Mouse (Mus musculus): ENCODE results near the gene Slc22a15. TPM values are rescaled to one million over a fixed set of nuclear protein-coding genes. Genes with fewer than 3 reads are reported as not detected.

Slc22a15 gene
- 12.0 TPM for polyA plus RNA-seq (2017; shearing (Covaris generic))

DNA sequence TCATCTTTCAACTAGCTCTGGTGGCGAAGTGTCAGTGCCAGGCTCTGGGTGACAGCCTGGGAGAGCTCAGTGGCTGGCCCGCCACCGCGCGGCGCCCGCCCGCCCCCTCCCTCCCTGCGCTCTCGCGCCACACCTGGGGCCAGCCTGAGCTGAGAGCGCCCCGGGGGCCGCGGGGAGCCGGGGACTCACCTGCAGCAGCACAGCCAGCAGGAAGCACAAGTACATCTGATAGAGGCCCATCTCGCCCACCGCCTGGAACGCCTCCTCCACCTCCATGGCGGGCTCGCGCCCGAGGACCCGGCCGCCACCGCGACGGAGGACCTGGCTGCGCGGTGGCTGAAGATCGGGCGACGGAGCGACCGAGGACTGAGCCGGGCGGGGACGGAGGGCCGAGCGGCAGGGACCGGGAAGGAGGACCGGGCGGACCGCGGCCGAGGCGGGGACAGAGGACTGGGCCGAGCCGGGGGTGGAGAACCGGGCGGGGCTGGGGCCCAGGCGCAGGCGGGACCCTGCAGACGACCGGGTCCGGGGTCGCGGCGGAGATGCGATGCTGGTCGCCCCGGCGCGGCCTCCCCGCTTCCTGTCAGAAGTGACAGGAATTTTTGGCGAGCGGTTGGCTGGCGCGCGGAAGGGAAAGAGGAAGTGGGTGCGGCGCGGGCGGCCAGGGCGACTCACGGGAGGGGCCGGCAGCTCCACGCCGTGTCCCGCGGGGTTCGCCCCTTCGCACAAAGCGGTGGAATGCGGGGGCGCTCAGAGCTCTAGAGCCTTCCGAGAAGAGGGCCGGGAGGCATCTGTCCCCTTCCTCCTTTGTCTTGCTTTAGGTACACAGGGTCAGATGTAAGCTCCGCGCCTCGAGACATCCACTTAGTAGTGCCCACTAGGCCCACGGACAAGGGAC, at the start of gene Slc22a15:
Gene Slc22a15, minus strand, starts transcription at position 611 of the 898 bp plus-strand sequence.

DNA sequence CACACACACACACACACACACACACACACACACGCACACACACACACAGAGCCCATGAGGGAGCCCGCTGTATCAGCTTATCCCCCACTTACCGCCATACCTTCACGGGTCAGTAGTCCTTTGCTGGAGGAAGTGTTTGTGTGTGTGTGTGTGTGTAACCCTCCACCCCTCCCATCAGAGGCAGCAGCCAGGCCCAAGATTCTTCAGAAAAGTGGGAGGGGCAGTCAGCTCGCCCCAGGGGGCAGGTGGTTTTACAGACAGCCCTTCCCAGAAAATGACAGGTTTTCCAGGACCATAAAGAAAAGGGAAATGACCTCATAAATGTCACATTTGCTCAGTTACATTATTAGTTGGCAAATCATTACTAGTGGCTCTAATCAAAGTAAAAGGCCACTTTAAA, 75.4 kb downstream of the Slc22a15 start, which contains the start of gene Mab21l3:
Gene Mab21l3, minus strand, starts transcription at position 144 of the 400 bp plus-strand sequence.

Other genes starting within 250 kb of the Slc22a15 start
- not detected for gene Mab21l3, start 75.5 kb downstream of the Slc22a15 start, polyA plus RNA-seq (2017; shearing (Covaris generic))
- gene Nhlh2, start 85.6 kb upstream of the Slc22a15 start, polyA plus RNA-seq (2017; shearing (Covaris generic)) = not detected
- not detected for gene Casq2, start 162.0 kb upstream of the Slc22a15 start, polyA plus RNA-seq (2017; shearing (Covaris generic))

Measured in effector memory CD4-positive, alpha-beta T cell, adult 5 months (primary cell).